Mouse (Mus musculus) stomach, postnatal 0 days (tissue): Measurements from ENCODE around the gene Snap25.

Experiments
- CTCF ChIP-seq: IDR thresholded peaks from 2 replicates; pipeline ENCODE4 v1.5.1; 2016; ENCODE audit warnings: antibody characterized with exemption, low read depth, mild to moderate bottlenecking, moderate library complexity
- EP300 ChIP-seq: optimal IDR thresholded peaks from 2 replicates; pipeline ENCODE3; 2016; ENCODE audit warnings: antibody characterized with exemption

DNA sequence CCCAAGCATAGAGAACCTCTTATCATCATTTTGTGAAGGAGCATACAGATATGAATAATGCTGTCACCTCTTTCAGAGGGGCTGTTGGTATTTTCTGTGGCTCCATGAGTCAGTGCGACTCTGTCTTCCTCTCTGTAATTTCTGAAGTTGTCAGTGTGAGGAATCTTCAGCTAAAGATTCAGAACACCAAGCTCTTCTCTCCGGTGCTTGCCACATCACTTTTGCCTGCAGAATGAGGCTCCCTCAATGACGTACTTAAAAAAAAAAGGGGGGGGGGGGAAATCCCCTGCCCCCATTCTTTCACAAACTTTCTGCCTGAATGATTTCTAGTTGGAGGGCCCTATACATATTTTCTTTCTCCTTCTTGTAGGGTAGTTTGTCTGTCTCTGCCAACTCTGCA lies 2.1 kb upstream of the Snap25 start:
- TF ChIP-seq CTCF = no peak
- no peak for TF ChIP-seq EP300
